Mouse (Mus musculus): Measurements from ENCODE around the gene Edar. TPM values are rescaled to one million over a fixed set of nuclear protein-coding genes. Genes with fewer than 3 reads are reported as not detected.

Edar gene
- polyA plus RNA-seq, 1 experiment = 0.44 TPM

DNA sequence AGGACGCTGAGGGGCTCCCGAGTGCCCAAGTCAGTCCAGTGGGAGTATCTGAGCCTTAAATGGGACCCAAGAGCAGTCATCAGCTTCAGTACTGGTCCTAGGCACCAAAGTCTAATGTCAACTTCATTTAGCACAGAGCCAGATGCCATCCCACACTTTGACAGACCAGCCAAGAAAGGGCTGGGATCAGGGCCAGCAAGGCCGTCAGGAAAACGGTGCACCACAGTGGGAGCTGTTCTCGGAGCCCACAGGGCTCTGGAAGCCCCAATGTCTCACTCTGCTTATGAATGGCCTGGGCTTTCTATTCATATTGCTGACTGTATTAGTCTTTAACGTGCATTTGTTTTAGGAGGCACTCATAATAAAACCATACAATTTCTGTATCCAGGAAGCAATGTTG, 36.2 kb downstream of the Edar start:
- TF ChIP-seq CTCF (IDR thresholded peaks at IDR 0.05; ENCODE audit: extremely low read depth, insufficient read depth, low read length) = no peak
- TF ChIP-seq POLR2A (IDR thresholded peaks at IDR 0.05; ENCODE audit: extremely low read depth, insufficient read depth, low read length) = no peak
- Histone ChIP-seq H3K4me1 (ENCODE audit: control insufficient read depth, insufficient read depth, low read length) (no peaks in the 10 kb centered on the region), H3K27ac (ENCODE audit: insufficient read depth, low read length) (no peak overlapping the region), H3K4me3 (ENCODE audit: insufficient read depth, low read length) (no peak overlapping the region)

GRCm38 (mm10) chr10:58636431-58637080, 38.9 kb downstream of the Edar start:
- H3K4me3 ChIP-seq (ENCODE audit: insufficient read depth, low read length) = no peak overlapping the region
- H3K4me1 ChIP-seq (ENCODE audit: control insufficient read depth, insufficient read depth, low read length) = no peaks in the 10 kb centered on the region
- no peak overlapping the region for H3K27ac ChIP-seq (ENCODE audit: insufficient read depth, low read length)
- TF ChIP-seq POLR2A (IDR thresholded peaks at IDR 0.05; ENCODE audit: extremely low read depth, insufficient read depth, low read length) (no peak), CTCF (IDR thresholded peaks at IDR 0.05; ENCODE audit: extremely low read depth, insufficient read depth, low read length) (no peak)

GRCm38 (mm10) chr10:58633507-58633906, 41.9 kb downstream of the Edar start:
- TF ChIP-seq POLR2A (IDR thresholded peaks at IDR 0.05; ENCODE audit: extremely low read depth, insufficient read depth, low read length) (no peak), CTCF (IDR thresholded peaks at IDR 0.05; ENCODE audit: extremely low read depth, insufficient read depth, low read length) (no peak)
- no peak overlapping the region for H3K4me3 ChIP-seq (ENCODE audit: insufficient read depth, low read length)
- no peaks in the 10 kb centered on the region for H3K4me1 ChIP-seq (ENCODE audit: control insufficient read depth, insufficient read depth, low read length)
- no peak overlapping the region for H3K27ac ChIP-seq (ENCODE audit: insufficient read depth, low read length)

- no peak overlapping the region for H3K27ac ChIP-seq (ENCODE audit: insufficient read depth, low read length)
- peak; percentile 82 for TF ChIP-seq CTCF (IDR thresholded peaks at IDR 0.05; ENCODE audit: extremely low read depth, insufficient read depth, low read length)
- no peak for TF ChIP-seq POLR2A (IDR thresholded peaks at IDR 0.05; ENCODE audit: extremely low read depth, insufficient read depth, low read length)
- no peak overlapping the region for H3K4me3 ChIP-seq (ENCODE audit: insufficient read depth, low read length)
- H3K4me1 ChIP-seq (ENCODE audit: control insufficient read depth, insufficient read depth, low read length) = no peaks in the 10 kb centered on the region
Observed at GRCm38 (mm10) chr10:58627569-58627968, 47.9 kb downstream of the Edar start.

- no peak overlapping the region for H3K4me3 ChIP-seq (ENCODE audit: insufficient read depth, low read length)
- H3K4me1 ChIP-seq (ENCODE audit: control insufficient read depth, insufficient read depth, low read length) = no peaks in the 10 kb centered on the region
- no peak overlapping the region for H3K27ac ChIP-seq (ENCODE audit: insufficient read depth, low read length)
- TF ChIP-seq POLR2A (IDR thresholded peaks at IDR 0.05; ENCODE audit: extremely low read depth, insufficient read depth, low read length) = no peak
- no peak for TF ChIP-seq CTCF (IDR thresholded peaks at IDR 0.05; ENCODE audit: extremely low read depth, insufficient read depth, low read length)
Observed at GRCm38 (mm10) chr10:58624848-58625711, 50.4 kb downstream of the Edar start.

GRCm38 (mm10) chr10:58619266-58619665, 56.2 kb downstream of the Edar start:
- H3K27ac ChIP-seq (ENCODE audit: insufficient read depth, low read length) = no peak overlapping the region
- H3K4me1 ChIP-seq (ENCODE audit: control insufficient read depth, insufficient read depth, low read length) = no peaks in the 10 kb centered on the region
- TF ChIP-seq CTCF (IDR thresholded peaks at IDR 0.05; ENCODE audit: extremely low read depth, insufficient read depth, low read length) (no peak), POLR2A (IDR thresholded peaks at IDR 0.05; ENCODE audit: extremely low read depth, insufficient read depth, low read length) (no peak)
- no peak overlapping the region for H3K4me3 ChIP-seq (ENCODE audit: insufficient read depth, low read length)

DNA sequence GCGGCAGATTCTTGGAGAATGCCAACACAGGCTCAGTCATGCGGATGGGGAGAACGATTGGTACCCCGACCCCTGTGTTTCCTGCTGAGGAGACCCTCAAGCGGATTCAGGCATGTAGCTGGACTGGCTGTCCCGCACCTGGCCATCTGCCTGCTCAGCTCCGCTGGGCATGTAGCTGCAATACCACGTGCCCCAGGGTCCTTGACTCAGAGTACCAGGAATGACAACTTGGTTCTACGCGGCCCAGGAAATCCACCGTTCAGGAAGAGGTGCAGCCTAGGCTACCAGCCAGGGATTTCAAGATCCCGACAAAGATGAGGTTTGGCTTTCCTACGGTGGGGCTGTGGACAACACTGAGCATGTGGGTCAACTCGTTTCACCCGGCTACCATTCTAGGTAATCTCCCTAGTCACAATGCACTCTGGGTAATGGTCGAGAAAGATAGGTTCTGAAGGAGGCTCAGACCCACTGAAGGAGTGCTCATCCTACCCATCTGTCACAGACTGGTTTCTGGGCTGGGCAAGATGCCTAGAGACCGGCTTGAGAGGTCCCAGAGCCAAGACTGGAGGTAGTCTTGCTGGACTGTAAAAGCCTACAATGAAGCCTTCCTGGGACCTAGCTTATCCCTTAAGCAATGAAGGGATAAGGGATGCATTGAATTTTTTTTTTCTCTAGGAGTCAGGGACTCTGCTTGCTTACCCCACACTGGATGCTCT, 56.8 kb downstream of the Edar start:
- Histone ChIP-seq H3K4me3 (ENCODE audit: insufficient read depth, low read length) (no peak overlapping the region), H3K27ac (ENCODE audit: insufficient read depth, low read length) (no peak overlapping the region), H3K4me1 (ENCODE audit: control insufficient read depth, insufficient read depth, low read length) (no peaks in the 10 kb centered on the region)
- TF ChIP-seq POLR2A (IDR thresholded peaks at IDR 0.05; ENCODE audit: extremely low read depth, insufficient read depth, low read length) = no peak
- TF ChIP-seq CTCF (IDR thresholded peaks at IDR 0.05; ENCODE audit: extremely low read depth, insufficient read depth, low read length) = no peak

DNA sequence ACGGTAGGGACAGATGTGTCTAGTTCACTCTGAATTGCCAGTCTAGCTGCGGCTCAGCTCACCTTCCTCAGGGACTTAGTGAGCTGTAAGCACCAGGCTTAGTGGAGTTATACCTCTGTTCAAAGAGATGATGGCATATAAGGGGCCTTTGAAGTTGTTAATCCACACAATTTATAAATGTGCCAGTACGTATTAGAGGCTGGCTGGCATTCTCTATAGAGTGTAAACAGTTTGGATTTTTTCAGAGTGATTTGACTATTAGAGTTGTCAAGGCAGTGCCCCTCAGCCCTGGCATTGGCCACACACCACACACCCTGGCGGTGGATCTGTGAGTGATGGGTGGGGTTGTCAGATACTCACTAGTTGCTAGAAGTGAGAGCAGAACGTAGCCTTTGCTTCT, 58.9 kb downstream of the Edar start:
- H3K4me3 ChIP-seq (ENCODE audit: insufficient read depth, low read length) = no peak overlapping the region
- TF ChIP-seq CTCF (IDR thresholded peaks at IDR 0.05; ENCODE audit: extremely low read depth, insufficient read depth, low read length) = no peak
- TF ChIP-seq POLR2A (IDR thresholded peaks at IDR 0.05; ENCODE audit: extremely low read depth, insufficient read depth, low read length) = no peak
- no peaks in the 10 kb centered on the region for H3K4me1 ChIP-seq (ENCODE audit: control insufficient read depth, insufficient read depth, low read length)
- no peak overlapping the region for H3K27ac ChIP-seq (ENCODE audit: insufficient read depth, low read length)

DNA sequence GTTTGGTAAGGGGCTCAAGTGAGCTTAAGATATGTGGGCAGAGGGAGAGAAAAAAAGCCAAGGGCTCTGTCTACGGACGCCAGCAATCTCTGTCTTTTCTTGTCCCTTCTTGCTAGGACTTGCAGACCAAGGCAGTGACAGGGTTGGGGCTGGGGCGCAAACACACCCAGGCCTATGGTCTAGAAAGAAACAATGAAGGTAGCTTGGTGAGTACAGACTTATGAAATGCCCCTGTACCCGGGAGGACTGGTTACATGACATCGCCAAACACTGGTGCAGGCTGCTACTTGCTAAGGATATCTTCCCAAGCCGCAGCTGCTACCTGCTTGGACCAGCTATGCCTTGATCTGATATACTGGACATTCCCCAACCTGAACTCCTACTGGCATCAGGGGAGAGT, 60.9 kb downstream of the Edar start:
- Histone ChIP-seq H3K4me3 (ENCODE audit: insufficient read depth, low read length) (no peak overlapping the region), H3K4me1 (ENCODE audit: control insufficient read depth, insufficient read depth, low read length) (no peaks in the 10 kb centered on the region), H3K27ac (ENCODE audit: insufficient read depth, low read length) (no peak overlapping the region)
- TF ChIP-seq POLR2A (IDR thresholded peaks at IDR 0.05; ENCODE audit: extremely low read depth, insufficient read depth, low read length) = no peak
- TF ChIP-seq CTCF (IDR thresholded peaks at IDR 0.05; ENCODE audit: extremely low read depth, insufficient read depth, low read length) = no peak

All from cortical plate, adult 2 months (tissue).